Mouse (Mus musculus) kidney, adult 2 months (tissue): Measurements from ENCODE around the gene Aqp9.

Source experiments
- CTCF ChIP-seq: fragments of 200-500 bp; conservative IDR thresholded peaks from 2 replicates; pipeline ENCODE4 v1.5.1; 2011; ENCODE audit warnings: low read depth, mild to moderate bottlenecking, control low read depth, low read length, moderate library complexity, mixed read lengths; ENCODE audit not compliant: insufficient read depth, insufficient read length
- POLR2A ChIP-seq: fragments of 200-500 bp; IDR thresholded peaks from one replicate; pipeline ENCODE4 v1.6.1; 2011; ENCODE audit warnings: low read depth, low read length, control low read depth

- TF ChIP-seq POLR2A (no peak), CTCF (peak; percentile 84)
Observed at GRCm38 (mm10) chr9:71188647-71189415, 20.3 kb upstream of the Aqp9 start.
